ENCODE assay signal across 7 mouse cellular contexts in the genomic region with DNA sequence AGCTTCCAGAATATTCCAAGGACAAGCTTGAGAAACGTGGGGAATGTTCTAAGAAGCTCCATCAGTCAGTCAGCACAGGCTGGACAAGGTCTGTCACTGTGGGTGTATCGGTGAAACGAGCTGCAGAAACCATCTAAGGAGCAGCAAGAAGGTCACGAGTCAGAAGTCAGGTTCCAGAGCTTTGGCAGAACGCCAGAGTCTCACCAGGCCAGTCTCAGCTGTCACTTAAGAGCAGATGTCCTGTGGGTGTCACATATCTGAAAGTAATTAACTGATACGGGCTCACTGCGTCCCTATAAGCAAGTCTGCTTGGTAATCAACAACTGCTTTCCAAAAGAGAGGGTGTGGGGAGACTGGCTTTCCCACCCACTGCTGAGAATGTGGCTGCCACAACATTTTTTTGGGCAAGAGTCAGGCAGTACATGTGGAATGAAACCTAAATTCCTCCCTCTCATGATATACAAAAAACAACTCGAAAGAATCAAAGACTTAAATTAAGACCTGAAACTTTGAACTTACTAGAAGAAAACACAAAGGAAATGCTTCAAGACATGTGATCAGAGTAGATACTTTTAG.
DNase-seq lines count a peak whose midpoint lies in the region; ATAC-seq and TF ChIP-seq lines count a peak whose summit lies in the region.

No protein-coding gene starts in this region.

- WGBS in lung, postnatal 0 days: 11% methylated on average over 8 of the region's 8 CpGs

- H3K4me2 ChIP-seq in lung, postnatal 0 days (replicated peaks; ENCODE audit: low read depth, low read length): no peak overlapping the region

- H3K4me1 ChIP-seq in lung, postnatal 0 days (ENCODE audit: insufficient read depth, low read depth, low read length): no peaks in the 10 kb centered on the region

- peak; percentile 34 to 53 for DNase-seq in kidney, postnatal 4 days
- no peak for DNase-seq in kidney, adult 11 months
- peak; percentile 53 for DNase-seq in NIH3T3 (ENCODE audit: low read depth)
- DNase-seq in forelimb bud, embryonic 11.5 days (ENCODE audit: low read depth, low spot score): peak; percentile 50
- DNase-seq in lung, postnatal 0 days (ENCODE audit: low spot score): peak; percentile 44
- DNase-seq in spleen, adult 12 weeks (ENCODE audit: low spot score): no peak
- no peak for DNase-seq in adrenal gland, postnatal 10 days

- peak; percentile 37; the same call in 1 of the 2 replicates for ATAC-seq in lung, postnatal 0 days

- H3K9me3 ChIP-seq in lung, postnatal 0 days (ENCODE audit: low read length): no peaks in the 10 kb centered on the region

- H3K9ac ChIP-seq in lung, postnatal 0 days (replicated peaks; ENCODE audit: low read depth): no peak overlapping the region

- no peak for TF ChIP-seq CTCF in lung, postnatal 0 days (IDR thresholded peaks at IDR 0.05)

- H3K36me3 ChIP-seq in lung, postnatal 0 days (ENCODE audit: insufficient read depth, low read length): no peaks in the 10 kb centered on the region

- no peak for TF ChIP-seq EP300 in lung, postnatal 0 days (IDR thresholded peaks at IDR 0.05)

- no peak overlapping the region for H3K27ac ChIP-seq in lung, postnatal 0 days (ENCODE audit: low read length)

- no peaks in the 10 kb centered on the region for H3K27me3 ChIP-seq in lung, postnatal 0 days (replicated peaks; ENCODE audit: insufficient read depth, low read length)

- no peak overlapping the region for H3K4me3 ChIP-seq in lung, postnatal 0 days (ENCODE audit: low read depth, low read length)

Comparison
In these comparisons a context has a peak if more than half of its experiments do, and no peak if none do; other contexts are left out.
1. DNase-seq: peak in kidney, postnatal 4 days (2 of 2), NIH3T3 (single experiment), forelimb bud, embryonic 11.5 days (single experiment) and lung, postnatal 0 days (single experiment); none in kidney, adult 11 months (single experiment), spleen, adult 12 weeks (single experiment) and adrenal gland, postnatal 10 days (single experiment).